Mouse (Mus musculus): Measurements from ENCODE around the gene Hmces.
A peak's percentile ranks its signal among the peaks of the same experiment; 100 is the strongest.
"Not testable (repeated sequence)": the region's sequence is repeated elsewhere in the genome, so short reads cannot be mapped to it uniquely, and the experiment has no call there.

The Hmces gene

GRCm38 (mm10) chr6:87914326-87915102 lies 779 bp downstream of the Hmces start:
- DNase-seq (ENCODE audit: low read depth, low spot score) = no peak

GRCm38 (mm10) chr6:87915939-87916338 lies 2.2 kb downstream of the Hmces start:
- no peak for DNase-seq (ENCODE audit: low read depth, low spot score)

DNA sequence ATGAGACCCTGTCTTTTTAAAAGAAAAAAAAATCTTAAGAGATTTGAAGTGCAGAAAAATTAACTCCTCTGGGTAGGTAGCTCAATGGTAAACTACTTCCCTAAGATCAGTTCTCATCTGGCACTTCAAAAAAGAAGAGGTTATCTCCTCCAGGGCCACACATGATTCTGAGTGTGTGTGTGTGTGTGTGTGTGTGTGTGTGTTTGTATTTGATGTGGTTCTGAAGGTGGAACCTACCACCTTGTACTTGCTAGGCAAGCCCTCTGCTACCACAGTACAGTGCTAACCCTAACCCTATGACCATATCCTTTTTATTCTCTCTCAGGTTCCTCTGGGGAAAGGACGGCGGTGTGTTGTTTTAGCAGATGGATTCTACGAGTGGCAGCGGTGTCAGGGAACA lies 7.5 kb downstream of the Hmces start:
- no peak for DNase-seq (ENCODE audit: low read depth, low spot score)

- DNase-seq (ENCODE audit: low read depth, low spot score) = no peak
These were observed 9.9 kb downstream of the Hmces start for GRCm38 (mm10) chr6:87923624-87924023.

GRCm38 (mm10) chr6:87935037-87935436 lies 21.3 kb downstream of the Hmces start:
- DNase-seq (ENCODE audit: low read depth, low spot score) = no peak

DNA sequence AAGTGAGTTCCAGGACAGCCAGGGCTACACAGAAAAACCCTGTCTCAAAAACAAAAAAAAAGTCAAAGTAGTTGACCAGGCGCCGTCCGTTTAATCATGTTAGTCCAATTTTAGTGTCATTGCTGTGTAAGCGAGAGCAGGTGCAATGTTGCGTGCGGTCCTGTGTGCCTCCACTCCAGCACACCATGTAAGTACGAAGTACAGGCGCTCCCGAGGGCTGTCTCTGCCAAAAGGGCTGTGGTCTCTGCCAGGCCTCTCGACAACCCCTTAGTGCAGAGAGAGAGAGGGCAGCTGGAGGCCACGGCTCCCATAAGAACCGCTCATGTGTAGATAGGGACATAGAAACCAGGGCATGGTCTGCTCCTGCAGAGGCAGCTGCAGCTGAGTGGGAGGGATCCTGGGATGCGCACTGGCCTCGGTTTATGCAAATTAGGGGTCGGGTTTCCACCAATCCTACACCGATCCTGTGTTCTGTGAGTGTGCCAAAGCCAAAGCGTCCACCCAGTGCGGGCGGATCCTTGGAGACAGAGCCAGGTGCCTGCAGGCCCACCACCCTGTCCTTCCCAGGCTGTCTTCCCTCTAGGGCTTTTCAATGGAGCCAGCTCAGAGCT lies 23.5 kb downstream of the Hmces start:
- no peak for DNase-seq (ENCODE audit: low read depth, low spot score)

DNA sequence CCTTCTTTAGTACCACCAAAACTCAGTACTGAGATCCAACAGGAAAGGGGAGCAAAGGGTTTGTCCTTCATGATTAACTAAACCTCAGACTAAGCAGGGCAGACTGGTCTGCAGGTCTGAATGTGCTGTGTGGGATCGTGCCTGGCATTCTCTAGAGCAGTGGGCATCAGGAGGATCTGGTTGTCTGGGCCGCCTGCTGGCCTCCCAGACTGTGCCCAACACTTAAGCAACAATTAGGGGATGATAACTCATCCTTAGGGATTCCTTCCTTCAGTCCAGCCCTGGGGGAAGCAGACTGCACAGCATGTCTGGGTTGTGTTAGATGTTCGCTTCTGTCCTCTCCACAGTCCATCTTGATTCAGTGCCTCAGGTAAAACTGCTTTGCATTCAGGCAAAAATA lies 25.2 kb downstream of the Hmces start:
- DNase-seq (ENCODE audit: low read depth, low spot score) = no peak

GRCm38 (mm10) chr6:87942179-87942578 lies 28.4 kb downstream of the Hmces start:
- DNase-seq (ENCODE audit: low read depth, low spot score) = no peak

- not testable (repeated sequence) for DNase-seq (ENCODE audit: low read depth, low spot score)
These were observed 48.7 kb downstream of the Hmces start for GRCm38 (mm10) chr6:87962457-87962856.

- DNase-seq (ENCODE audit: low read depth, low spot score) = no peak
These were observed 56.3 kb downstream of the Hmces start for GRCm38 (mm10) chr6:87970041-87970440.

GRCm38 (mm10) chr6:87979728-87980127 lies 66.0 kb downstream of the Hmces start:
- DNase-seq (ENCODE audit: low read depth, low spot score) = no peak

- DNase-seq (ENCODE audit: low read depth, low spot score) = peak; percentile 70
These were observed 66.8 kb downstream of the Hmces start for GRCm38 (mm10) chr6:87980374-87981029.

DNA sequence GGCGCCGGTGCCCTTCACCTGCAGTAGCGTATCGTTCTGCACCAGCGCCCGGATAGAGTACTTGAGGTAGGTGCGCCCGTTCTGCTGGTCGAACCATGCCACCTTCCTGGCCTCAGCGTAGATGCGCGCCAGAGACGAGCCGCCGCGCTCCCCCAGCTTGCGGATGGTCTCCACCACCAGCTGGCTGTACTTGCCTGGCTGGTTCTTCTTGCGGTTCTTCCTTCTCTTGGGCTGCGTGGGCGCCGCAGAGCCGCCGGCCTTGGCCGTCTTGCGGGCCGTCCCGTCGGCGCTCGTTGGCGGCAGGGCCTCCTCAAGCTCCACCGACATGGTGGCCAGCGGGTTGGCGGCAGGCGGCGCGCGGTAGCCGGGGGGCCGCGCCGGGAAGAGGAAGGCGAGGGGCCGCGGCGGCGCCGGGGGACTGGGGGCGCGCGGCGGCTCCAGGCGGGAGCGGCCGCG lies 67.3 kb downstream of the Hmces start:
- no peak for DNase-seq (ENCODE audit: low read depth, low spot score)

- DNase-seq (ENCODE audit: low read depth, low spot score) = no peak
These were observed 68.0 kb downstream of the Hmces start, which contains the start of gene H1fx for GRCm38 (mm10) chr6:87981547-87982256. TSS of gene H1fx (minus strand) at chr6:87981637.

DNA sequence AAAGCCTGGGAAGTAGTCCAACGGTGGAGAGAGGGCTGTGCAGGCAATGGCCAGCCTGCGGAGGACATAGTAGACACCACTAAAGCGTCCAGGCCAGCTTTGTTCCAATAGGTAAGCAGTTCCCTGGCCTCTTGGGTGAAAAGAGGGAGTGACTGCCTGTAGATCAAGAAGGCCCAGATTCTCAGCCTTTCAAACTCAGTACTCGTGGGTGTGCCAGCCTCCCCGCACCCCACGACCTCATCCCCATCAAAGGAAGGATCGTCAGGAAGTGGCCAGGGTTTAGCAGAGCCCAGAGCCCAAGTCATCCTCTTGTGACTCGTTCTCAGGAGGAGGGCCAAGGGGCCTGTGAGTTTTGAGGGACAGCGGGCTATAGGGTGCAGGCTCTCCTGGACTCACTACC lies 68.8 kb downstream of the Hmces start:
- DNase-seq (ENCODE audit: low read depth, low spot score) = no peak
